Mouse (Mus musculus) 3T3-L1 (cell line): ENCODE data around the gene Gucd1.
A peak's percentile ranks its signal among the peaks of the same experiment; 100 is the strongest.

ENCODE experiments used
- DNase-seq: peaks from one replicate; pipeline ENCODE4 v3.0.0-alpha.2; 2015; ENCODE audit warnings: low read depth, low spot score

Gucd1 gene

GRCm38 (mm10) chr10:75327081-75327480 is 190.7 kb downstream of the Gucd1 start:
- no peak for DNase-seq

GRCm38 (mm10) chr10:75326553-75326952 is 191.2 kb downstream of the Gucd1 start:
- peak; percentile 37 for DNase-seq

GRCm38 (mm10) chr10:75325821-75326220 is 192.0 kb downstream of the Gucd1 start:
- no peak for DNase-seq

- DNase-seq = no peak
These were observed 193.4 kb downstream of the Gucd1 start for GRCm38 (mm10) chr10:75324391-75324790.

GRCm38 (mm10) chr10:75323986-75324385 is 193.8 kb downstream of the Gucd1 start:
- DNase-seq = no peak

- DNase-seq = no peak
These were observed 194.8 kb downstream of the Gucd1 start for GRCm38 (mm10) chr10:75322966-75323365.

GRCm38 (mm10) chr10:75320321-75320720 is 197.5 kb downstream of the Gucd1 start:
- no peak for DNase-seq

- no peak for DNase-seq
These were observed 199.6 kb downstream of the Gucd1 start for GRCm38 (mm10) chr10:75318206-75318605.

- no peak for DNase-seq
These were observed 200.6 kb downstream of the Gucd1 start for GRCm38 (mm10) chr10:75316908-75317761.

- no peak for DNase-seq
These were observed 201.1 kb downstream of the Gucd1 start, which contains the start of gene Adora2a for GRCm38 (mm10) chr10:75316872-75316907. Gene Adora2a (plus strand): TSS chr10:75316877.

- DNase-seq = no peak
These were observed 201.3 kb downstream of the Gucd1 start for GRCm38 (mm10) chr10:75316472-75316871.

- no peak for DNase-seq
These were observed 202.0 kb downstream of the Gucd1 start for GRCm38 (mm10) chr10:75315756-75316155.

GRCm38 (mm10) chr10:75314190-75314980 is 203.4 kb downstream of the Gucd1 start:
- no peak for DNase-seq

- DNase-seq = no peak
These were observed 205.4 kb downstream of the Gucd1 start for GRCm38 (mm10) chr10:75312361-75312760.

- DNase-seq = no peak
These were observed 210.6 kb downstream of the Gucd1 start for GRCm38 (mm10) chr10:75307130-75307529.

- DNase-seq = no peak
These were observed 213.4 kb downstream of the Gucd1 start for GRCm38 (mm10) chr10:75304413-75304812.

- DNase-seq = no peak
These were observed 213.7 kb downstream of the Gucd1 start for GRCm38 (mm10) chr10:75304049-75304405.

- DNase-seq = no peak
These were observed 214.3 kb downstream of the Gucd1 start for GRCm38 (mm10) chr10:75303324-75304048.

- DNase-seq = no peak
These were observed 215.2 kb downstream of the Gucd1 start for GRCm38 (mm10) chr10:75302536-75302935.

- DNase-seq = no peak
These were observed 215.8 kb downstream of the Gucd1 start for GRCm38 (mm10) chr10:75301937-75302336.

GRCm38 (mm10) chr10:75301195-75301806 is 216.5 kb downstream of the Gucd1 start:
- no peak for DNase-seq
